Mouse (Mus musculus): Measurements from ENCODE around the gene Ptprr. TPM values are rescaled to one million over a fixed set of nuclear protein-coding genes. Genes with fewer than 3 reads are reported as not detected.

Gene Ptprr
- polyA plus RNA-seq, 1 experiment = 0.77 TPM

DNA sequence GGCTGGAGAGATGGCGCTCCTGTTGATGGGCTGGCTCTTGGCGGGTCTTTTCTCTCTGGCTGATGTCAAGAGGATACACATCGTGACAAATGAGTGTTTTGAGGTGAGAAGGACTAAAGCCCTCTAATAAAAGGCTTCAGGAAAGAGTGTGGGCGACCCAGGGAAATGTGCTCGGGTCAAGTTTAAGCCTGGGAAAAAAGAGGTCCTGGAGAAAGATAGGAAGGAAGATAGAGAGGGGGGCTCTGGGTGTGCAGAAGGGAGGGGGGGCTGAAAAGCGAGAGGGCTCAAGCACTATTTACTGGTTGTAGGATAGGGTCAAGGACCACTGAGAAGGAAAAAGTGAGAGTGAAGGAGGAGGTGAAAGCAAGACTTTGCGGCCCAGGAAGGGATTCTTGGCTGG lies 282.8 kb downstream of the Ptprr start:
- no peak overlapping the region for H3K27ac ChIP-seq (ENCODE audit: control insufficient read depth, insufficient read depth, low read depth, low read length)
- H3K4me3 ChIP-seq (ENCODE audit: control insufficient read depth, low read depth, low read length) = no peak overlapping the region

GRCm38 (mm10) chr10:116301258-116301657 lies 283.2 kb downstream of the Ptprr start:
- Histone ChIP-seq H3K27ac (ENCODE audit: control insufficient read depth, insufficient read depth, low read depth, low read length) (no peak overlapping the region), H3K4me3 (ENCODE audit: control insufficient read depth, low read depth, low read length) (peak overlapping the region; percentile 9), H3K4me1 (ENCODE audit: control insufficient read depth, insufficient read depth, low read length) (peaks cover 6% of the 10 kb centered on the region)

More for the DNA sequence above, 282.8 kb downstream of the Ptprr start:
- no peaks in the 10 kb centered on the region for H3K27me3 ChIP-seq (ENCODE audit: control insufficient read depth, insufficient read depth, low read length)
- no peak for TF ChIP-seq POLR2A (IDR thresholded peaks at IDR 0.05; ENCODE audit: control insufficient read depth, low read depth, low read length)
- no peak for TF ChIP-seq CTCF (IDR thresholded peaks at IDR 0.05; ENCODE audit: control insufficient read depth, insufficient read depth, insufficient replicate concordance, low read depth, low read length)
- H3K36me3 ChIP-seq (ENCODE audit: control insufficient read depth, insufficient read depth, low read length) = no peaks in the 10 kb centered on the region
- peaks cover 6% of the 10 kb centered on the region for H3K4me1 ChIP-seq (ENCODE audit: control insufficient read depth, insufficient read depth, low read length)

DNA sequence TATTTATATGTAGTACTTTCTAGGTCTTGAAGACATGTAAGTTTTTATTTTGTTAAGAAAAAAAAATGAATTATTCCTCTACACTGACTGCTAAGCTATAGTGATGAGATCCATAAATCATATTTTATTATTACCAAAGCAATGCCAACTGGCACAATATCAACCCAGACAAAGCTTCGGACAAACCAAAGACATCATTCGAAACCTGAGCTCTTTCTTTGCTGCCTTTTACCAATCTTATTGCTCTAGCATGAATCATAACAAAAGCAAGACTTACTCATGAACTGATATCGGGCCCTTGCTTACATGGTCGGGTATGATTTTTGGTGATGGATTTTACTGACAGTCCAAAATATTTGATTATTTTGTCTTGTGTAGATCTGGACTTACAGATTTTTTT lies 286.3 kb downstream of the Ptprr start:
- H3K27ac ChIP-seq (ENCODE audit: control insufficient read depth, insufficient read depth, low read depth, low read length) = no peak overlapping the region
- TF ChIP-seq POLR2A (IDR thresholded peaks at IDR 0.05; ENCODE audit: control insufficient read depth, low read depth, low read length) = no peak
- TF ChIP-seq CTCF (IDR thresholded peaks at IDR 0.05; ENCODE audit: control insufficient read depth, insufficient read depth, insufficient replicate concordance, low read depth, low read length) = no peak
- H3K4me3 ChIP-seq (ENCODE audit: control insufficient read depth, low read depth, low read length) = no peak overlapping the region
- H3K36me3 ChIP-seq (ENCODE audit: control insufficient read depth, insufficient read depth, low read length) = no peaks in the 10 kb centered on the region
- H3K27me3 ChIP-seq (ENCODE audit: control insufficient read depth, insufficient read depth, low read length) = no peaks in the 10 kb centered on the region
- H3K4me1 ChIP-seq (ENCODE audit: control insufficient read depth, insufficient read depth, low read length) = peaks cover 6% of the 10 kb centered on the region

More at GRCm38 (mm10) chr10:116301258-116301657, 283.2 kb downstream of the Ptprr start:
- TF ChIP-seq POLR2A (IDR thresholded peaks at IDR 0.05; ENCODE audit: control insufficient read depth, low read depth, low read length) (no peak), CTCF (IDR thresholded peaks at IDR 0.05; ENCODE audit: control insufficient read depth, insufficient read depth, insufficient replicate concordance, low read depth, low read length) (no peak)
- no peaks in the 10 kb centered on the region for H3K36me3 ChIP-seq (ENCODE audit: control insufficient read depth, insufficient read depth, low read length)
- H3K27me3 ChIP-seq (ENCODE audit: control insufficient read depth, insufficient read depth, low read length) = no peaks in the 10 kb centered on the region

DNA sequence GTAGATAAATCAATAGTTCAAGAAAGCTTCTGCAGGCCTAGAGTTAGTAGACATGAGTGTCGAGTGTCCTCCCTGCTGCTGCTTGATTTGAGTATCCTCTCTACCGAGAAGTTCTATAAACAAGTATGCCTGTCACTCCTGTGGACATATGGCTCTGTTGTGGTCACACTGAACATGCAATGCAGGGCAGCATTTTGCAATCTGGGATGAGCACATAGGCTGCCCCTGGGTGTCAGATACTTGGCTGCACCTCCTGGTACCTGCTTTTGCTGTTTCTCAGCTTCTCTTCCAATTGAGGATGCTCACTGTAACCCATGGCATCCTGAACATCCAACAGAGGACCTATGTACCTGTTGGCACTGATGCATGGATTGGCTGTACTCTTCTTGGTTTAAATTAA lies 291.4 kb downstream of the Ptprr start:
- Histone ChIP-seq H3K4me3 (ENCODE audit: control insufficient read depth, low read depth, low read length) (no peak overlapping the region), H3K4me1 (ENCODE audit: control insufficient read depth, insufficient read depth, low read length) (peaks cover 3% of the 10 kb centered on the region; the same call in 1 of the 2 replicates), H3K36me3 (ENCODE audit: control insufficient read depth, insufficient read depth, low read length) (no peaks in the 10 kb centered on the region), H3K27ac (ENCODE audit: control insufficient read depth, insufficient read depth, low read depth, low read length) (no peak overlapping the region), H3K27me3 (ENCODE audit: control insufficient read depth, insufficient read depth, low read length) (no peaks in the 10 kb centered on the region)
- TF ChIP-seq POLR2A (IDR thresholded peaks at IDR 0.05; ENCODE audit: control insufficient read depth, low read depth, low read length) = no peak
- no peak for TF ChIP-seq CTCF (IDR thresholded peaks at IDR 0.05; ENCODE audit: control insufficient read depth, insufficient read depth, insufficient replicate concordance, low read depth, low read length)

DNA sequence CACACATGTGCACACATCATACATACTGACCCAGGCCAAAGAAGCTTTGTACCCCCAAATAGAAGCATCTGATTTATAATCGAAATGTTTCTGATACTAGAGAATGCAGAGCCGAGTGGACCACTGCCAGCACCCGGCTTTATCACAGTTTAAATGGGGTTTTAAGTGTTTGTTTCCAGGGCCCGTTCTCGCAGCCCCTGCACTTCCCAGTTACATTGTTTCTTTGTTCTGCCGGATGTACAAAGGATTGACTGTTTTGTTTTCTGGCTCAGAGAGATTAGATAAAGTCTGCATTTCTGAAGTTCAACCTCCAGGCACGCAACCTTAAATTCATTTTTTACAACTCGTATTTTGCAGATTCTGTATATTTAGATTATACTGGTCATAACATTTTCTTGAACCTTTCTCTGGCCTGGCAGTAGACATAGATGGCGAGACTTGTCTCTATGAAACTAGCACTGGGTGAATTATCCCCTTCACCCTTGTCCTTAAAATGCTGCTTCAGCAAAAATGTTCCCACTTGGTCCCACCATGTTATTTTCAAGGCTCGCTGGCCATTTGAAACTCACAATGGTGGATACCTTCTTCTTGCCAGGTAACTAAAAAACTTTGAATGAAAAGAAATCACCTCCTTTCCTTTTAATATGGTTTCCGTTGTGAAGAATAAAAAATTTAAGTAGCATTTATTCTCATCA lies 292.6 kb downstream of the Ptprr start:
- Histone ChIP-seq H3K36me3 (ENCODE audit: control insufficient read depth, insufficient read depth, low read length) (no peaks in the 10 kb centered on the region), H3K27ac (ENCODE audit: control insufficient read depth, insufficient read depth, low read depth, low read length) (peak overlapping the region; percentile 77)
- TF ChIP-seq CTCF (IDR thresholded peaks at IDR 0.05; ENCODE audit: control insufficient read depth, insufficient read depth, insufficient replicate concordance, low read depth, low read length) (no peak), POLR2A (IDR thresholded peaks at IDR 0.05; ENCODE audit: control insufficient read depth, low read depth, low read length) (no peak)

DNA sequence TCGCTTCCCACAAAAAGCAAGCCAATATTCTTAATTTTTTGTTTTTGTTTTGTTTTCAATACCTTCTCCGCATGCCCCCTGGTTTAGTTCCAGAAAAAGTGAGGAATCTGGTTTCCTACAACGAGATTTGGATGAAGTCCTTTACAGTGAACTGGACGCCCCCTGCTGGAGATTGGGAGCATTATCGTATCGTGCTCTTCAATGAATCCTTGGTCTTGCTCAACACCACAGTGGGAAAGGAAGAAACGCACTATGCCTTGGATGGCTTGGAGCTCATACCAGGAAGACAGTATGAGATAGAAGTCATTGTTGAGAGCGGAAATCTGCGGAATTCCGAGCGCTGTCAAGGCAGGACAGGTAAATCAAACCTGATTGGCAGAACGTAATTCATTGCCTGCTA lies 301.2 kb downstream of the Ptprr start:
- no peak overlapping the region for H3K4me3 ChIP-seq (ENCODE audit: control insufficient read depth, low read depth, low read length)
- TF ChIP-seq CTCF (IDR thresholded peaks at IDR 0.05; ENCODE audit: control insufficient read depth, insufficient read depth, insufficient replicate concordance, low read depth, low read length) (peak; percentile 23; the same call in 1 of the 2 replicates), POLR2A (IDR thresholded peaks at IDR 0.05; ENCODE audit: control insufficient read depth, low read depth, low read length) (no peak)
- H3K27ac ChIP-seq (ENCODE audit: control insufficient read depth, insufficient read depth, low read depth, low read length) = no peak overlapping the region
- H3K36me3 ChIP-seq (ENCODE audit: control insufficient read depth, insufficient read depth, low read length) = no peaks in the 10 kb centered on the region
- H3K27me3 ChIP-seq (ENCODE audit: control insufficient read depth, insufficient read depth, low read length) = no peaks in the 10 kb centered on the region
- H3K4me1 ChIP-seq (ENCODE audit: control insufficient read depth, insufficient read depth, low read length) = no peaks in the 10 kb centered on the region

More for the DNA sequence above, 292.6 kb downstream of the Ptprr start:
- Histone ChIP-seq H3K27me3 (ENCODE audit: control insufficient read depth, insufficient read depth, low read length) (no peaks in the 10 kb centered on the region), H3K4me3 (ENCODE audit: control insufficient read depth, low read depth, low read length) (no peak overlapping the region), H3K4me1 (ENCODE audit: control insufficient read depth, insufficient read depth, low read length) (peaks cover 3% of the 10 kb centered on the region; the same call in 1 of the 2 replicates)

Other genes starting within 250 kb of the Ptprr start
- 0.66 and 2.2 TPM in 2 replicates for gene Tspan8, start 201.4 kb upstream of the Ptprr start, polyA plus RNA-seq (2012; rRNA removed)
- gene 4933416C03Rik, start 95.7 kb downstream of the Ptprr start, polyA plus RNA-seq (2012; rRNA removed) = 45.7 and 46.6 TPM in 2 replicates